Mouse (Mus musculus) E14TG2a.4 (cell line): ENCODE data around the gene Gm21943.
"Not testable (repeated sequence)": the region's sequence is repeated elsewhere in the genome, so short reads cannot be mapped to it uniquely, and the experiment has no call there.

Experiments
- H3K27me3 ChIP-seq: 2 replicates; pipeline ENCODE4 v1.6.1; 2014; ENCODE audit warnings: low read length, control low read depth; ENCODE audit not compliant: insufficient read depth
- H3K36me3 ChIP-seq: 2 replicates; pipeline ENCODE4 v1.6.1; 2014; ENCODE audit warnings: low read length, control low read depth; ENCODE audit not compliant: insufficient read depth
- H3K4me1 ChIP-seq: replicated peaks from 2 replicates; pipeline ENCODE4 v1.6.1; 2014; ENCODE audit warnings: low read depth, low read length, control low read depth
- H3K4me3 ChIP-seq: replicated peaks from 2 replicates; pipeline ENCODE4 v1.5.1; 2014; ENCODE audit warnings: mild to moderate bottlenecking, low read length
- H3K9me3 ChIP-seq: 2 replicates; pipeline ENCODE4 v1.6.1; 2014; ENCODE audit warnings: low read length, control low read depth

The Gm21943 gene

DNA sequence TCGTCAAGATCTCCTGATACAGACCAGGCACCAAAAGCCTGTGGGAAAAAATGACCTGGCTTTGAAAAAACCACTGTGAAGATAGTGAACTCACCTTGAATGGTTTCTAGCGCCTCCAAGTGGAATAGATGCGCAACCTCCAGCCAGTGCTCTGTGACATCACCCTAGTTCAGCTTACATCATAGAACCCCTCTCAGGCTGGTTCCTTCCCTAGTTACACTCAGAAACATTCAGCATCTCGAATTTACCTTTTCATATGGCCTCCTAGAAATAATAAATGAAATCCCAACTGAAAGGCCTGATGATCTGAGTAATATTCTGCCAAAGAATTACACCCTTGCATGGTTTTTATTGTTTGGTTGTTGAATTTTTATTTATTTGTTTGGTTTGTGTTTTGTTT is at the start of gene Gm21943:
Gm21943 (minus strand) TSS at position 101 of the 400 bp plus-strand sequence.
- not testable (repeated sequence) for H3K36me3 ChIP-seq, H3K4me1 ChIP-seq, H3K9me3 ChIP-seq, H3K4me3 ChIP-seq, H3K27me3 ChIP-seq
